Mouse (Mus musculus) megakaryocyte, adult 5-6 weeks (primary cell): ENCODE measurements around the gene Chn1. TPM values are rescaled to one million over a fixed set of nuclear protein-coding genes. Genes with fewer than 3 reads are reported as not detected.

ENCODE experiments used
- ATAC-seq: 2 replicates; pipeline ENCODE4 v1.8.0; 2016; ENCODE audit warnings: mild to moderate bottlenecking, inconsistent platforms; ENCODE audit not compliant: poor library complexity, severe bottlenecking
- total RNA-seq, 2 experiments: library from RNA; stranded (forward) in 1 of 2; stranded (reverse) in 1 of 2; fragments of 153-499, 151-499 nt in 1 of 2; fragments of 221-1000, 200-1000 nt in 1 of 2; gene quantifications; 2 replicates each; pipeline versions ENCODE4 v1.2.3 to v1.2.4; 2015 to 2017

The Chn1 gene
- total RNA-seq, 2 experiments from 2014 or later, result not detected

GRCm38 (mm10) chr2:73654059-73654891 is 120.9 kb downstream of the Chn1 start:
- no peak for ATAC-seq

GRCm38 (mm10) chr2:73637688-73638087 is 137.5 kb downstream of the Chn1 start:
- no peak for ATAC-seq

DNA sequence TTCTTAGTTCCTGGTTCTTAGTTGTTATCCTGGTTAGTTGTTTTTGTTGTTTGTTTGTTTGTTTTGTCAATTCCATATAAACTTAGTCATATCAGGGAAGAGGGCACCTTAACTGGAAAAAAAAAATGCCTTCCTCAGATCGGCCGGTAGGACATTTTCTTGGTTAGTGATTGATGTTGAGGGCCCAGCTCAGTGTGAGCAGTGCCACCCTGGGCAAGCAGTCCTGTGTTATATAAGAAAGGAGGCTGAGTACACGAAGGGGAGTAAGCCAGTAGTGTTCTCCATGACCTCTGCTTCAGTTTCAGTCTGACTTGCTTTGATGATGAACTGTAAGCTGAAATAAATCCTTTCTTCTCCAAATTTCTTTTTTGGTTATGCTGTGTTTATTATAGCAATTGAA is 138.8 kb downstream of the Chn1 start:
- ATAC-seq, result no peak

DNA sequence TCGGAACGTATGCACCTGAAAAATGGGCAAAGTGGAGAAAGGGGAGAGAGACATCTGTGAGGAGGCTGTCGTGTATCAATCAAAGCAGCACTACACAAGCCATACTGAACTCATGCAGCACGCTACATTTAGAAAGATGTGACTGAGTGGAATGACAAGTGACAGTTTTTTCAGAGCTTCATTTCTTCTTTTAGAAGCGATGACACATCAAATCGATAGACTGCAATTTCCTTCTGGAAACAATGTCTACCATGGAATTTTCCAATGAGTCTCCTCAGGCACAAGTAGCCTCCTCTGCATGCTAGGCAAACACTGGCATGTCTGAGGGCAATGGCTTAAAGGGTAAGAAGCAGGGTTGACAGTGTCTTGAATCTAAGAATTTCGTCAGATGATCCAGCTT is 143.3 kb downstream of the Chn1 start:
- no peak for ATAC-seq

DNA sequence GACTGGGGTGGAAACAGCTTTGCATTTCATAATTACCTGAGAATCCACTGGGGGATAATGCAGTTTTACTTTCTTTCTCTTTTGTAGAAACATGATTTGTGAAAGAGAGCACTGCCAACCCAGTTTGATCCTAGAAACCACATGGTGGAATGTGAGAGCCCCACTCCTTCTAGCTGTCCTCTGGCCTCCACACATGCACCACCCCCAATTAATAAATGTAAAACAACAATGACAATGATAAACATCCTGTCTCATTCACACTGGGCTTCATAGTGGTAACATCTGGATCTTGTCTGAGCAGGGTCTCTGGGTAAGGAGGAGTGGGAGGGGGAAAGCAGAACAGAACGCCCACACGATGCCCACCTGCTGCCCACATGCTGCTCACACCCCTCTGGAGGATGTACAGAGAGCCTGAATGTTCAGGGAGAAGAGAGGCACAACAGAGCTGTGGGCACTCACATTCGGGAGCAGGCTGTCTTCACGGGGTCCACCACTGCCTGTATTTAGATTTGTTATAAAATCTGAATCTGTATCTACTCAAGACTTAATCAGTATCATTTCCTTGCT is 156.6 kb downstream of the Chn1 start:
- no peak for ATAC-seq

- ATAC-seq, result no peak
Measured at GRCm38 (mm10) chr2:73616434-73617057, 158.6 kb downstream of the Chn1 start.

DNA sequence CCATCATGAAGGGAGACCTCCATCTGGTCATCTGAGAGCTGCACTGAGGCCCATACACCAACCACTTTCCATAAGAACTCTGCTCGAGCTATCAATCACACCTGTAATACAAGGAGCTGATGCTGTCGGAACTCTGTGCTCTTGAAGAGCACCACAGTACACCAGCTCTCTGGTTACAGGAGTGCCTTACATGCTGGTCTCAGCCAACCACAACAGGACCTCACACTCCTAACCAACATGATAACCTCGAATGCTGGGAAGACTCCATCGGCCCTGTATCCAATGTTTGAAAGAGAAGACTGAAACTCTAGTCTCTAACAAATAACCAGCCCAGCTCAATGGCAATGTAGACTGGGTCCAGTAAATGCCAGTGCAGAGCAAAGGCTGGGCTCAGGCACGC is 159.7 kb downstream of the Chn1 start:
- no peak for ATAC-seq

DNA sequence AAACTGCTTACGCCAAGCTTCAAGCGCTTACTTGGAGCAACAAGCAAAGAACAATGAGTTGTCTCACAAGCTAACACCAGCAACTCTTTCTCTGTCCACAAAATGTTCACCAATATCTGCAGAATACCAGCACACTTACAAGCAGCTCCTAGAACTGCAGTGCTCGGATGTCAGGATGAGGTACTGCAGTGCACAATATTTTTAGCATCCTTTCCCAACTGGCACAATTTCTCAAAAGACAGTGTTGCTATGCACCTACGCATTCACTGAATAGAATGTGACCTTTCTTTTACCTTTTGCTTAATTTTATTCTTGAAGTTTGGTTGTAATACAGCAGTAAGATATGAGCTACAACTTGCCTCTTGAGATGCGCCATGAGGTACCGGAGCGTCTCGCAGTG is 160.8 kb downstream of the Chn1 start:
- ATAC-seq, result no peak

DNA sequence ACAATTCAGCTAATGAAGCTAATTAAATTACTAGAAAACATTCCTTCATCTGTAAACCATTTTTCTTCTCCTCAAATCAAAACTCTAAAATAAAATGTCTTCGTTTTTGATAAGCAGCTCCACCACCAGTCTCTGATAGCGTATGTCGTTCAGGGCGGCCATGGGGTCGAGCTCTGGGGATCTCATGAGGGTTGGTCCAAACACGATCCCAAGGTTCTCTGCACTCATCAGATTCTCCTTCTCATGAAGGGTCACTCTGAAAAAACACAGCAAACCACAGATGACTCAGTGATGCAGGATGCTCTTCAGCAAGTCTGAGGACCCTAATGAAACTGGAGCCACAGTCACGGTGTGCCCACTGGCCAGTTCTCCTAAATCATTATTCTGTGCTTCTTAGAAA is 162.2 kb downstream of the Chn1 start:
- no peak for ATAC-seq

DNA sequence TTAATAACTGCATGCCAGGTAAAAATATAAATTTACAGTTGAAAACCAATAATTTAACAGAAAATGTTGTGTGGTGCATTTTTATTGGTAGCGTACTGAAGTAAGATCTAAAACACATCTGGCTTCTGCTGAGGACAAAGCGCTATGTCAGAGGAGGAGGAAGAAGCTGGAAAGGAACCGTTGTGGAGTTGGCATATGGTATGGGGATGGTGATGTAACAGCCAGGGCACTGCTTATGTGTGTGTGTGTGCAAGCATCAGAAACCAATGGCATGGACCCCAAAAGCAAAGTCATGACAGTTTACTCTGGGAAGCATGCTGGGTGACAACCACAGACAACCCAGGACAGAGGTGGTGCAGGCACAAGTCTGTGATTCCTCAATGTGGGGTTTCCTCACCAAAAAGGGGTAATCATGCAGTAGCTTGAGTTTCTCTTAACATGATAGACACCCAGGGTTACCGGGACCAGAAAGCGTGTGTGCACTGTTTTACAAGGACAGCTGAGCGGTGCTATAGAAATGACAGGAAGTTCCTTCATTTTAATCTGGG is 162.7 kb downstream of the Chn1 start:
- no peak for ATAC-seq

- ATAC-seq, result no peak
Measured at GRCm38 (mm10) chr2:73611798-73612197, 163.3 kb downstream of the Chn1 start.

DNA sequence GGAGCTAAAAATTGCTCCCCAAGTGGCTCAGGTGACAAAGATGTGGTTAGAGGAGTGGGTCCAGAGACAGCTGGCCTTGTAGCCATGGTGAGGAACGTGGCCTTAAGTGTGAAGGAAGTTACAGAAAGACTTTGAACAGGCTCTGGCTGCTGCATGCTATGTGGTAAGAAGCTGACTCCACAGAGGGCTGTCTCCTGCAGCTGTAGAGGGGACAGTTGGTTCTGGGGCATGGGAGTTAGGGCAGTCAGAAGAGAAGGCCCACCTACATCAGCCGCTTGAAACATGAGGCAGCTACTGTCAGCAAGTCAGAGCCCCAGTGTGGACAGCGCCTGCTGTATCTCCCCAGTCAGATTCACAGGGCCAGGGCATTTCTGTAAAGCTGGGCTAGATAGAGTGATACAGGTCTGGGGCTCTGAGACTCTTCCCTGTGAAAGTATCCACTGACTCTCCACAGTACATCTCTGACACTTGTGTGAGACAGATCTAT is 165.4 kb downstream of the Chn1 start:
- ATAC-seq, result no peak; the same call in 1 of the 2 replicates

DNA sequence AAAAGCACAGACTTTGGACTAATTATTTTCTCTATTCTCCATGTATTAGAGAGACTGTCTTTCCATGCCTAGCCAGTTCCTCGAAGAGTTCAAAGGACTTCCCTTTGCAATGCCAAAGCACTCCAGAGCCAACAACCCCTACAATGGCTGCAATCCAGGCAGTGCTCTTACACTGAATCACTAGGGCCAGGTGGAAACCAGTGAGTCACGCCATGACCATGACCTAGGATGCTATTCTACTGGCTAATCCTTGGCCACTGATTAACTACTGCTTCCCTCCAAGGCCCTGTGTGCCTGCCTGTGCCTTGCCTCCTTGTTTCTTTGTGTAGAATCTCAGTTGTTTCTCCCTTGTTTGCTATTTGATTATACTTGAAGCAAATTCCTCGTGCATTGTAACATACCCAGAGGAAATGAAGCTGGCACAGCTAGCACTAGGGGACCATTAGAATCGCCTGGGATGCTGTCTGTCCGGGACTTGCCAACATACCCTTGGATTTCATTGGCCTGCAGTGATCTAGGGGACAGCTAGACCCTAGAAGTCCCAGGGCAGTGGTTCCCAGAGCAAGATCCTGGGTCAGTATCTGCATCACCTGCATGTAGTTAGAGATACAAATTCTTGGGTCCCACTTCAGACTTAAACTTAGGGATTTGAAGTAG is 166.0 kb downstream of the Chn1 start:
- ATAC-seq, result no peak

DNA sequence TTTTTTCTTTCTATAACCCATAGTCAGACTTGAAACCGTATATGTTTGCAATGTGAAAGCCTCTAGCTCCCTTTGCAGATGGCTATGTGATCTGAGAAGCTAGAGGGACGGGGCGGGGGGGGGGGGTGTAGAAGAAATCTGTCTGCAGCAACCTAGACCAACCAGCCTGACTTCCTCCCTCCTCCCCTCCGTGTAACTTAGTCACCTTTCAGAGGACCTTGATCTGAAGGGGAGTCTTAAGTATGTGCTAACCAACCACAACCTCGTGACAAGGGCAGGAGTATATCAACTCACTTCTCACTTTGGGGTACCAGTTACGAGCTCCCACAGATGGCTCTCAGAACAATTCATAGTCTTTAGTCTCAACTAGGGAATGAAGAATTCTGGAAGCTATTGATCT is 166.8 kb downstream of the Chn1 start:
- ATAC-seq, result peak; percentile 38; the same call in 1 of the 2 replicates

- no peak for ATAC-seq
Measured at GRCm38 (mm10) chr2:73607609-73608008, 167.5 kb downstream of the Chn1 start.

- ATAC-seq, result no peak
Measured at GRCm38 (mm10) chr2:73607146-73607545, 168.0 kb downstream of the Chn1 start.

DNA sequence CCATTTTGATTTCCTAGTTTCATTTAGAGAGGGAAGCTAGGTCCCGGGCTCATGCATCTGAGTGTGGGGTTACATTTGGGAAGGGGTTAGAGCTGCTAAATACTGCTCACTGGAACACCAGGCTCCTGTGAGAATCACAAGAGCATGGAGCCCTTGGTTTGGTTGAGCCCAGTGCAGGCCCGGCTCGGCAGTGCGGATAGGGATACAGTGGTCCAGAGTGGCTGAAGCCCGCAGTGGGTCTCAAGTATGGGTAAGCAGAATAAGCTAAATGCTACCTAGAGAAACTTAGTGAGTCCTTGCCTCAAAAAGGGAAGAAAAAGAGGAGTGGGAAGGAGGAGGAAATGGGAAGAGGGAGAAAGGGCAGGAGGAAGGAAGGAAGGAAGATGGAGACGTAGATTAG is 168.5 kb downstream of the Chn1 start:
- no peak for ATAC-seq

DNA sequence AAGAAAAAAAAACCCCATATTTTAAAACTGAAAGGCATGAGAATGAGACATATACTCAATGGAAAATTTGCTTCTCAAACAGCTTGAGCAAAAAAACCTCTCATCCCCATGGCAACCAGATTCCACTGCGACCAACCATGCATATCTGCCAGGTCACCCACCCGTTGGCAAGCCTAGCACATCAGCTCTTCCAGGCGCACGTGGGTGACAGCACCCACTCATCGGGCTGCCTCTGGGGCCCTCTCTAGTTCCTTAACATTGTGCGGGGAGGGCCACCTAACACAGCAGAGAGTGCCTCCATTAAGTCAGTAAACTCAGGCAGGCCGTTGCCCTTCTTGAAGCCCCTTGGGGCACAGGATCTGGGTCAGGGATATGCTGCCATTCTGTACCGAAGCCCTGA is 170.1 kb downstream of the Chn1 start:
- ATAC-seq, result no peak

DNA sequence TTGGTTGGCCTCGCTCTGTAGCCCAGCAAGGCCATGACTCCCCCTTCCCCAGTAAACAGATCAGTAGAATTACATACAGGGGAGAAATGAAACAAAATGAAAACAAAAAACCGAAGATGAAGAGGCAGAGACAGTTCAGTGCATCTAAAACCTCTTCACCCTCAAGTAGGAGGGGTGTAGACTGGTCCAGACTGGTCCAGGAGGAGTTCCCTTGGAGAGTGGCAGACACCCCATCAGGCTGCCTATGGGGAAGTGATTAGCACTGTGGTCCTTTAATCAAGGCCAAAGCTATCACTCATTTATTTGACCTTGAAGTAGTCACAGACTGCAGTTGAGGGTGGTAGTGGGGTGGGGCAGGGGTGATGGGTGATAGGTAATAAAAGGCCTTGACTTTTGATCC is 170.6 kb downstream of the Chn1 start:
- no peak for ATAC-seq

GRCm38 (mm10) chr2:73600650-73601049 is 174.5 kb downstream of the Chn1 start:
- no peak for ATAC-seq

GRCm38 (mm10) chr2:73597772-73598171 is 177.4 kb downstream of the Chn1 start:
- peak; percentile 56 for ATAC-seq
